Mouse (Mus musculus) bone marrow, adult 2 months (tissue): ENCODE measurements around the gene Sptan1.

Source experiments
- CTCF ChIP-seq: fragments of 200-500 bp; IDR thresholded peaks from 2 replicates; pipeline ENCODE4 v1.5.1; 2011; ENCODE audit warnings: low read length, control low read depth; ENCODE audit not compliant: control insufficient read depth, insufficient read depth
- POLR2A ChIP-seq: fragments of 200-500 bp; IDR thresholded peaks from 2 replicates; pipeline ENCODE4 v1.6.1; 2011; ENCODE audit warnings: low read depth, mild to moderate bottlenecking, control low read depth, low read length, borderline replicate concordance; ENCODE audit not compliant: control insufficient read depth

DNA sequence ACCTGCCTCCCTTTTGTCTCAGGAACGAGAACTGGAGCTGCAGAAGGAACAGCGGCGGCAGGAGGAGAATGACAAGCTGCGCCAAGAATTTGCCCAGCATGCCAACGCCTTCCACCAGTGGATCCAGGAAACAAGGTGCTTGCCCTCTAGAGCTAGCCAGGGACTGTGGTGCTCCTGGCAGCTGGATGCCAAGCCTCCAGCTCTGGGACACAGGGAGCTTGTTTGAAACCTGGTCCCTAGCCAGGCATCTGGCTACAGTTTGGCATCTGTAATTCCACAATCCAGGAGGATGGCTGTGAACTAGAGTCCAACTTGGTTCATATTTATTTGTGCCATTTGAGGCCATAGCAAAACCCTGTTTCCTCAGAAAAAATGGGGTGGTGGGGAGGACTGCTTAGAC lies 61.6 kb downstream of the Sptan1 start:
- no peak for TF ChIP-seq CTCF
- TF ChIP-seq POLR2A: no peak
